Mouse (Mus musculus): ENCODE measurements at regions not wholly inside any gene's neighbourhood (a gene's known extent, or its start where the extent isn't known, plus 50 kb on each side); places are given as distances from the start of the nearest gene placed in this dataset.

DNA sequence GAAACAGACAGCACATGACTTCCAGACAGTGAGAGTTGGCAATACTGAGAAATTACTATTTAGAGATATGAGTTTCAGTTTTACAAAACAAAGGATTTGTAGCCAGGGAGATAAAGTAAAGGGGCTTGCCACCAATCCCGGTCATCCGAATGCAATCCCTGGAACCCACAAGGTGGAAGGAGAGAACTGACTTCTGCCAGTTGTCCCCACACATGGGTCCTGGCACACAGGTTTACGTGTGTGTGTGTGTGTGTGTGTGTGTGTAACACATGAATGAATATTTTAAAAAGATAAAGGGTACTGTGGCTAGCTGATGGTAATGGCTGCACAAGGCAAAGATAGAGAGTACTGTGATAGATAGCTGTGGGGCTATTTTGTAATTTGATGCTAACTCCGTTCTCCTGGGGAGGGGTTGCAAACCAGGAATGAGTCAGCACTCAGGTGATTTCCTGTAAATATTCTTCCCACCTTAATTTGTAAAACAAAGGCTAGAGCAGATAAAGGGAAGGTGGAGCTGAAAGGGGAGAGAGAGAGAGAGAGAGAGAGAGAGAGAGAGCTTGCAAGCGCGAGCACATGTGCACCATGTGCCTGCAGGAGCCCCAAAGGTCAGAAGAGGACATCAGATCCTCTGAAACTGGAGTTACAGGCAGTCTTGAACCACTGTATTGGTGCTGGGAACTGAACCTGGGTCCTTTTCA is 226.7 kb downstream of the Lmx1a start:
- TF ChIP-seq CTCF (IDR thresholded peaks at IDR 0.05; ENCODE audit: low read depth) (no peak), EP300 (IDR thresholded peaks at IDR 0.05; ENCODE audit: low read depth) (no peak)
